8 mouse cellular contexts compared by ENCODE assay signal in genomic region chr6:135197921-135198532, GRCm38 (mm10). TPM values are rescaled to one million over a fixed set of nuclear protein-coding genes. Genes with fewer than 3 reads are reported as not detected.
DNase-seq lines count a peak whose midpoint lies in the region; ATAC-seq lines count a peak whose summit lies in the region.

Fam234b (plus strand) TSS chr6:135197977.
Hebp1 (minus strand) TSS chr6:135198022.

- no peaks in the 10 kb centered on the region for H3K27me3 ChIP-seq in hindbrain, embryonic 14.5 days (ENCODE audit: control insufficient read depth, insufficient read depth, low read length)

- no peaks in the 10 kb centered on the region for H3K36me3 ChIP-seq in hindbrain, embryonic 14.5 days (replicated peaks; ENCODE audit: control insufficient read depth, insufficient read depth)

- no peaks in the 10 kb centered on the region for H3K9me3 ChIP-seq in hindbrain, embryonic 14.5 days (ENCODE audit: control insufficient read depth, low read length)

- H3K4me1 ChIP-seq in hindbrain, embryonic 14.5 days (replicated peaks; ENCODE audit: control insufficient read depth, insufficient read depth, low read length) = peaks cover 29% of the 10 kb centered on the region

- peak within 1 kb of the TSS; percentile 96 for H3K4me2 ChIP-seq in hindbrain, embryonic 14.5 days (replicated peaks)

- H3K9ac ChIP-seq in hindbrain, embryonic 14.5 days = peak within 1 kb of the TSS; percentile 87

- peak within 1 kb of the TSS; percentile 88 for H3K27ac ChIP-seq in hindbrain, embryonic 14.5 days

- ATAC-seq in hindbrain, embryonic 14.5 days (ENCODE audit: low FRiP score) = peak; percentile 92

- 2% methylated on average over 52 of the region's 52 CpGs for WGBS in hindbrain, embryonic 14.5 days

- H3K4me3 ChIP-seq in hindbrain, embryonic 14.5 days (replicated peaks; ENCODE audit: low read length) = peak within 1 kb of the TSS; percentile 90

- peak; percentile 73 for DNase-seq in ZHBTc4 (ENCODE audit: low read depth, low spot score)
- peak; percentile 86 to 93 for DNase-seq in cerebellum, postnatal 36 days
- DNase-seq in frontal cortex, postnatal 36 days (ENCODE audit: low spot score in 2 of 2) = peak; percentile 89 to 90
- DNase-seq in hindbrain, embryonic 14.5 days (ENCODE audit: low spot score) = peak; percentile 82
- peak; percentile 78 for DNase-seq in left cerebral cortex, adult 11 months (ENCODE audit: low spot score)
- peak; percentile 86 for DNase-seq in lung, postnatal 36 days
- peak; percentile 58 for DNase-seq in retina, postnatal 7 days (ENCODE audit: low read depth, low spot score)
- DNase-seq in urinary bladder, adult 18-20 months (ENCODE audit: low spot score in 2 of 2) = peak; percentile 62 to 76

RNA-seq across cellular contexts. Expression of gene Fam234b, which starts in this region (rescaled TPM):
- 117 and 126 TPM in 2 replicates for polyA plus RNA-seq in hindbrain, embryonic 14.5 days (2014; fragmentation: Nextera tagmentation; extraction: Ambion mirVana)

RNA-seq across cellular contexts. Expression of gene Hebp1, which starts in this region (rescaled TPM):
- polyA plus RNA-seq in hindbrain, embryonic 14.5 days (2014; fragmentation: Nextera tagmentation; extraction: Ambion mirVana) = 3.1 and 3.3 TPM in 2 replicates

Comparison
In these comparisons a context has a peak if more than half of its experiments do, and no peak if none do; other contexts are left out.
1. Peak in every context shown above with its lines: DNase-seq, ATAC-seq, H3K4me3 ChIP-seq and H3K27ac ChIP-seq.